Mouse (Mus musculus) heart, postnatal 25 days (tissue): ENCODE results near the gene Kcnq5. TPM values are rescaled to one million over a fixed set of nuclear protein-coding genes. Genes with fewer than 3 reads are reported as not detected.
"Not testable (repeated sequence)": the region's sequence is repeated elsewhere in the genome, so short reads cannot be mapped to it uniquely, and the experiment has no call there.

ENCODE experiments used
- DNase-seq: peaks from one replicate; pipeline ENCODE4 v3.0.0; 2022; ENCODE audit warnings: low spot score
- intact Hi-C: fragments of 180-260 bp; cut with DNase I; formaldehyde crosslinking; loops from one replicate; pipeline ENCODE4 v1.15.1; 2025
- total RNA-seq, 2 experiments: library from RNA; stranded (reverse); gene quantifications; 2 replicates each; pipeline ENCODE4 v1.2.3; 2021

The Kcnq5 gene
- total RNA-seq, 2 experiments from 2014 or later, result 3.1 to 3.6 TPM

- DNase-seq, result no peak
- intact Hi-C loops, result no loop called here
Measured at GRCm38 (mm10) chr1:21868484-21868883, 93.3 kb downstream of the Kcnq5 start.

GRCm38 (mm10) chr1:21856399-21856798, 105.3 kb downstream of the Kcnq5 start:
- intact Hi-C loops, result no loop called here
- no peak for DNase-seq

- intact Hi-C loops, result no loop called here
- no peak for DNase-seq
Measured at GRCm38 (mm10) chr1:21838534-21838933, 123.2 kb downstream of the Kcnq5 start.

DNA sequence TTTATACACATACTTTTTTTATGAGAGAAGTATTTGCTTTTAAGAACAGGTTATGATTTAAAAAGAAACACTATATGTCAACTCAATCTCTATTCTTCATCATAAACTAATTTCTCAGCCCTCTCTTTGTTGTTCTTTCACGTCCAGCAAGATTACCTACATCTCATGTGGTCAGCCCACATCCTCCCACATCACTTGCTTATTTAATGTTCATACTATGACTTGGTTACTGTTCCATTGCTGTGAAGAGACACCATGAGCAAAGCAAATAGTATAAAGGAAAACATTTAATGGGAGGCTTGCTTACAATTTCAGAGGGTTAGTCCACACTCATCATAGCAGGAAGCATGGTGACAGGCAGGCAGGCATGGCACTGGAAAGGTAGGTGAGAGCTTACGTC, 124.4 kb downstream of the Kcnq5 start:
- DNase-seq, result no peak
- intact Hi-C loops, result no loop called here

- intact Hi-C loops, result no loop called here
- no peak for DNase-seq
Measured at GRCm38 (mm10) chr1:21836337-21836736, 125.4 kb downstream of the Kcnq5 start.

- intact Hi-C loops, result no loop called here
- DNase-seq, result no peak
Measured at GRCm38 (mm10) chr1:21829909-21830455, 131.8 kb downstream of the Kcnq5 start.

- no peak for DNase-seq
- intact Hi-C loops, result no loop called here
Measured at GRCm38 (mm10) chr1:21820066-21820630, 141.6 kb downstream of the Kcnq5 start.

DNA sequence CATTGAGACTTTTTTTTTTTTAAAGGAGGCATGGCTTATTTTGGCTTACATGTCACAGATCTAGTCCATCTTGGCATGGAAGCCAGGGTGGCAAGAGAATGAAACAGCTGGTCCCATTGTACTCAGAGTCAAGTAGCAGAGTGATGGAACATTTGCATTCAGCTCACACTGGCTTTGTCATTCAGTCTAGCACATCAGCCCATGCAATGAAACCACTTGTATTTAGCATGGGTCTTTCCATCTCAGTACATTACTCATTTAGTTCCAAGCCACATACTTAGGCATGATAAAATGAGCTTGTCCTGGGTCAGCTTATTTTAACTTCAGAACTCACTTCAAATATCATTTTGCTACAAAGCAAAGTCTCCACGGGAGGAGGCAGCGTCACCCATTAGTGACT, 156.7 kb downstream of the Kcnq5 start:
- intact Hi-C loops, result no loop called here
- DNase-seq, result no peak

DNA sequence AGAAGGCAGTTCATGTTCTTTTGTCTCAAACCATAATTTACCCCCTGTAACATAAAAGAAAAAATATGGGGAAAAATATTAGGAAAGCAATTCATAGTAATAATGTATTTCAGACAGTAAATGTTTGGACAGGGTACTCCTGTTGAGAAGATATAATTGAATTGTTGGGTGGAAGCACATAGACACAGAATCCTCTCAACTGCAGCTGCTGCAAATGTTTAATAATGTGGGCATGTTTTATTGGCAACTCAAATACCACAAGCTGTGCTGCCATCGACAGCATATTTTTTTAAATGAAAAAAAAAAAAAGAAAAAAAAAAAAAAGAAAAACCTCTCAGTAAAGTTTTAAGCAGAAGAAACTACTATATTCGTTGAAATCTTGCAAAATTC, 157.3 kb downstream of the Kcnq5 start:
- no peak for DNase-seq
- intact Hi-C loops, result no loop called here

- intact Hi-C loops, result no loop called here
Measured at GRCm38 (mm10) chr1:21803751-21804476, 157.8 kb downstream of the Kcnq5 start.

DNA sequence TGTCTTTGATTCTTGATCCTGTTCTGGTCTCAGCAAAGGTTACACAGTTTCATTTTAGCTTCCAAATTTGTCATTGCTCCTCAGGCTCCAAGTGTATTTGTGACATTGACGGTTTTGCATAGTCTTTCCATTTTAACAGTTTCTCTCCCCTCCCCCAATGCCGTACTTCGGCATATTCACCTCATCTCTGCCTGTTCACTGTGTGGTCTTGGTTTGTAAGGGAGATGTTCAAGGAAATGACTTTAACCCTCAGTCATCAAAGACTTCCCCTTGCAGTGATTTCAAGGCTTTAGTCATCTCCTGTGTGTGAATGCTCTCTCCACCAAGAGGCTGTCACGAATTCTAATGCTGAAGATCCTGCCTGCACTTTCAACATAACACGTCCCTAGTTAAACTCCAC, 181.0 kb downstream of the Kcnq5 start:
- no peak for DNase-seq

More at GRCm38 (mm10) chr1:21803751-21804476, 157.8 kb downstream of the Kcnq5 start:
- DNase-seq, result no peak

DNA sequence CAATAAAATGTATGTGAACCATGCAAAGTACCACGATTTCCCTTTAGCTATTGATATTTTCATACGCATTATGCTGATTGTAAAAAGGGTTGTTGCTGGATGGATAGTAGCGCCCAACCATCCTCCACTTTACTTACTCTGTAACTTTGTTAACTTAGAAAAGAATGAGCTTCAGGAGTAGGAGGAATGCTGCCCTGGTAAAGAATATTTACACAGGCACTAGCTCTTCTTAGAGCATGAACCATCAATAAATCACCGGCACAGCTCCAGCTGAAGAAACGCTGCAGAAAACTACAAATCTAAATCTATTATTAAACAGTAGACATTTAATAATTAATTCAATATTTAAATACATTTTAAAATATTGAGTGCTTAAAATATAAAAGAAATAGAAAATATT, 184.2 kb downstream of the Kcnq5 start:
- no peak for DNase-seq
- intact Hi-C loops, result no loop called here

More for the DNA sequence above, 181.0 kb downstream of the Kcnq5 start:
- intact Hi-C loops, result no loop called here

GRCm38 (mm10) chr1:21773931-21774330, 187.8 kb downstream of the Kcnq5 start:
- no peak for DNase-seq
- intact Hi-C loops, result no loop called here

- intact Hi-C loops, result no loop called here
- DNase-seq, result no peak
Measured at GRCm38 (mm10) chr1:21770494-21770893, 191.2 kb downstream of the Kcnq5 start.

GRCm38 (mm10) chr1:21749297-21749696, 212.4 kb downstream of the Kcnq5 start:
- intact Hi-C loops, result no loop called here
- no peak for DNase-seq

DNA sequence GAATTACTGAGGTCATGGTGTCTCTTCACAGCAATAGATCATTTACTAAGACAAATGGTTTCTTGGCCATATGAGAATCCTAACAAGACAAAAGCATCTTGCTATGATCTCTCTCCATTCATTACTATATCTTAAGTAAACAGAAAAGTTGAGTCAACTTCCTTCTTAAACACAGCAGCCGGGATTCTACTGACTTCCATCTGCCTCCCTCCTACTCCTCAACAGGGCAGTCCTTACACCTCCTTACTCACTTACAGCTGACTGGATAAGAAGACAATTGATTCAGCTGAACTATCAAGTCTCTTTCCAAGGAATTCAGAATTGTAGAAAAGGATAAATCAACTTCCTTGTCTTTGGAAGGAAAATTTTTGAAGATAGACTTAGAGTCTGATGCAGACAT, 232.6 kb downstream of the Kcnq5 start:
- intact Hi-C loops, result no loop called here
- no peak for DNase-seq

DNA sequence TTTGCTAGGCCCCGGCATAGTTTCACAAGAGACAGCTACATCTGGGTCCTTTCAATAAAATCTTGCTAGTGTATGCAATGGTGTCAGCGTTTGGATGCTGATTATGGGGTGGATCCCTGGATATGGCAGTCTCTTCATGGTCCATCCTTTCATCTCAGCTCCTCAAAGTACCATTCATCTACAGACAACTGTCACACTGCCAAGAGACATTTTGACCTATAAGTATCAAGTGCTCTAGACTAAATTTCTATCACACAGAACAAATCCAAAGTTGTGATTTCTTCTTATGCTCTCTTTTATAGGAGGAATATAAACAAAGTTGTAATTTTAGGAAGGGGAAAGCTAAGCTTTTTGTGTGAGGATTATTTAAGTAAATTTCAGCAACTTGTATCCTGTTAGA, 238.5 kb downstream of the Kcnq5 start:
- DNase-seq, intact Hi-C loops: not testable (repeated sequence)

DNA sequence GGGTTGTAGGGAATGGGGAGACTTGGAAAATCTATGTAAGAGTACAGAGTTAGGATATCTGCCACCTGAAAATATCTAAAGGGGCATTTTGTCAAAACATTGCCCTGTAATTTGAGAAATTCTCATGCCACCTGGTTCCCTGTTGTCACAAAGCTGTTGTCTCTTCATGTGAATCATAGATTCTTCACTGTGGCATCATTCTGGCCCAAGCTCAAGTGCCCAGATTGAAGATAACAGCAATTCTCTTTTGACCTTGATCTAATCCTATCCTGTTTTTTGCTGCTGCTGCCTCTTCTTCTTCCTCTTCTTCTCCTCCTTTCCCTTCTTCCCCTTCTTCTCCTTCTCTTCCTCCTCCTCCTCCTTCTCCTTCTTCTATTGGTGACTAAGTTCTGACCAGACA, 240.5 kb downstream of the Kcnq5 start:
- intact Hi-C loops, result no loop called here
- no peak for DNase-seq

DNA sequence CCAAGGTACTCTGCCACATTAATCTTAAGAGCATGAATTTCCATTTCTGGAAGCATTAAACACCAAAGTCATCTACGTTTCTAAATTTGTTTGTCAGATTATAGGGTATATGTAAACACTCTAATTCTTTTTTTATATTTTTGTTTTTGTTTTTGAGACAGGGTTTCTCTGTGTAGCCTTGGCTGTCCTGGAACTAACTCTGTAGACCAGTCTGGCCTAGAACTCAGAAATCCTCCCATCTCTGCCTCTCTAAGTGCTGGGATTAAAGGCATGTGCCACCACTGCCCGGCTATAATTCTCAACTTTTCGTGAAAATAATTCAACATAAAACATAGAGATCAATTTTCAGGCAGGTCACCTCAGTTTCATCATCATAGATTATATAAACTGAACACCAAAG, 246.9 kb downstream of the Kcnq5 start:
- intact Hi-C loops, result no loop called here
- no peak for DNase-seq

DNA sequence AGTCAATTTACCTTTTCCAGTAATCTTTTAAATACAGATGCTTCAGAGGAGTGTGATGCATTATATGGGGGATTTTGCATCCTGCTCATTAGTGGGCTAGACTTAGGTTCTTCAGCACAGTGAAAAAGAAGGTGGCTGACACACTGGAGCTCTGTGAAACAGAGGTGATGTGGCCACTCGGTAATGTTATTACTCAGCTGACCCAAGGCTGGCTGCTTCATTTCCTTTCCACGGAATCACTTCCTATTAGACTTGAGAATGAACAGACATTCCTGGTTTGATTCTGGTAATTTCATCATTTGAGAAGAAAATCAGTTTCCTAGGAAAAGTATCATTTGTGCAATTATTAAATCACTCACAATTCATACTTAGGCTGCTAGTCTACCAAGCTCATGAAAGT, 249.0 kb downstream of the Kcnq5 start:
- DNase-seq, result no peak
- intact Hi-C loops, result no loop called here

GRCm38 (mm10) chr1:21690458-21690857, 271.3 kb downstream of the Kcnq5 start:
- no peak for DNase-seq
- intact Hi-C loops, result no loop called here

GRCm38 (mm10) chr1:21688918-21689317, 272.8 kb downstream of the Kcnq5 start:
- no peak for DNase-seq
- intact Hi-C loops, result no loop called here
